ENCODE assay signal across 22 mouse cellular contexts in genomic region chr4:119948406-119948805, GRCm38 (mm10).
A peak's percentile ranks its signal among the peaks of the same experiment; 100 is the strongest.
DNase-seq lines count a peak whose midpoint lies in the region; ATAC-seq and TF ChIP-seq lines count a peak whose summit lies in the region.
"Had no signal": no experiment of that assay in that cellular context is flagged by ENCODE, and none has a peak within 500 bp of the region (broad histone marks: within the 10 kb centered on the region; RNA-seq: fewer than 3 reads in every experiment).

No protein-coding gene starts in this region.

- WGBS in heart, embryonic 10.5 days = 74% methylated on average over 6 of the region's 6 CpGs
- 81% methylated on average over 6 of the region's 6 CpGs for WGBS in intestine, embryonic 15.5 days
- WGBS in intestine, postnatal 0 days = 73% methylated on average over 6 of the region's 6 CpGs
- 95% methylated on average over 6 of the region's 6 CpGs for WGBS in thymus, adult 2 months

- TF ChIP-seq CTCF in intestine, postnatal 0 days (IDR thresholded peaks at IDR 0.05; ENCODE audit: low read depth) = no peak
- TF ChIP-seq CTCF in thymus, adult 2 months (IDR thresholded peaks at IDR 0.05; ENCODE audit: borderline replicate concordance, control insufficient read depth, extremely low read depth, insufficient read depth, low read length, poor library complexity) = no peak

- peaks cover 32% of the 10 kb centered on the region for H3K4me1 ChIP-seq in heart, embryonic 10.5 days
- H3K4me1 ChIP-seq in intestine, embryonic 15.5 days (replicated peaks) = no peaks in the 10 kb centered on the region
- no peaks in the 10 kb centered on the region for H3K4me1 ChIP-seq in intestine, postnatal 0 days (replicated peaks; ENCODE audit: control insufficient read depth, insufficient read depth, low read length)
- peaks cover 32% of the 10 kb centered on the region for H3K4me1 ChIP-seq in thymus, adult 2 months (replicated peaks; ENCODE audit: control insufficient read depth, insufficient read depth, low read length)
- H3K4me1 ChIP-seq: liver, embryonic 15.5 days had no signal

- no peaks in the 10 kb centered on the region for H3K36me3 ChIP-seq in heart, embryonic 10.5 days
- no peaks in the 10 kb centered on the region for H3K36me3 ChIP-seq in intestine, embryonic 15.5 days
- H3K36me3 ChIP-seq in intestine, postnatal 0 days (ENCODE audit: control insufficient read depth, insufficient read depth) = no peaks in the 10 kb centered on the region
- H3K36me3 ChIP-seq in thymus, adult 2 months (ENCODE audit: control insufficient read depth, insufficient read depth, low read length) = no peaks in the 10 kb centered on the region
- H3K36me3 ChIP-seq: forebrain, embryonic 12.5 days; limb, embryonic 12.5 days; liver, embryonic 15.5 days; midbrain, embryonic 13.5 days; neural tube, embryonic 13.5 days had no signal

- TF ChIP-seq POLR2A in thymus, adult 2 months (IDR thresholded peaks at IDR 0.05; ENCODE audit: control insufficient read depth, extremely low read depth, insufficient read depth, low read length, poor library complexity) = no peak

- DNase-seq in heart, embryonic 10.5 days (ENCODE audit: low spot score) = no peak
- DNase-seq in heart, postnatal 25 days (ENCODE audit: low spot score) = no peak
- no peak for DNase-seq in thymus, adult 2 months
- DNase-seq in thymus, postnatal 0 days (ENCODE audit: low spot score) = no peak
- DNase-seq in frontal cortex, adult 2 months (ENCODE audit: extremely low spot score in 1 of 2, low spot score in 1 of 2) = no peak
- DNase-seq: adrenal gland, postnatal 25 days; gastrocnemius, postnatal 25 days; heart, postnatal 14 days; kidney, adult 8-10 months; kidney, postnatal 4 days had no signal

- no peak overlapping the region for H3K9ac ChIP-seq in intestine, embryonic 15.5 days
- no peak overlapping the region for H3K9ac ChIP-seq in intestine, postnatal 0 days (ENCODE audit: low read depth, low read length)
- H3K9ac ChIP-seq: forebrain, embryonic 12.5 days; hindbrain, embryonic 14.5 days; limb, embryonic 12.5 days; liver, embryonic 15.5 days; lung, embryonic 14.5 days; midbrain, embryonic 13.5 days; neural tube, embryonic 13.5 days had no signal

- peak overlapping the region; percentile 74; the same call in 1 of the 2 replicates for H3K27ac ChIP-seq in heart, embryonic 10.5 days
- H3K27ac ChIP-seq in intestine, embryonic 15.5 days = 0 out of 2 replicates have a peak overlapping the region, but pooled peaks have one; percentile 22
- no peak overlapping the region for H3K27ac ChIP-seq in intestine, postnatal 0 days (ENCODE audit: low read depth, low read length)
- H3K27ac ChIP-seq in thymus, adult 2 months (ENCODE audit: control insufficient read depth, insufficient read depth, low read length) = peak overlapping the region; percentile 38; the same call in 1 of the 2 replicates
- H3K27ac ChIP-seq: forebrain, embryonic 12.5 days; hindbrain, embryonic 14.5 days; kidney, postnatal 0 days; limb, embryonic 12.5 days; liver, embryonic 15.5 days; midbrain, embryonic 13.5 days; neural tube, embryonic 13.5 days had no signal

- H3K9me3 ChIP-seq in heart, embryonic 10.5 days = no peaks in the 10 kb centered on the region
- H3K9me3 ChIP-seq in intestine, embryonic 15.5 days = no peaks in the 10 kb centered on the region
- H3K9me3 ChIP-seq in intestine, postnatal 0 days (ENCODE audit: control insufficient read depth) = 0 out of 2 replicates have a peak, but pooled peaks cover 3% of the 10 kb centered on the region
- H3K9me3 ChIP-seq: limb, embryonic 12.5 days; liver, embryonic 15.5 days had no signal

- H3K4me3 ChIP-seq in heart, embryonic 10.5 days = no peak overlapping the region
- no peak overlapping the region for H3K4me3 ChIP-seq in intestine, embryonic 15.5 days (replicated peaks)
- H3K4me3 ChIP-seq in intestine, postnatal 0 days (ENCODE audit: low read depth, low read length) = no peak overlapping the region
- H3K4me3 ChIP-seq in thymus, adult 2 months (ENCODE audit: control insufficient read depth, insufficient read depth, low read length) = no peak overlapping the region
- H3K4me3 ChIP-seq: erythroblast, embryonic 14.5 days; forebrain, embryonic 12.5 days; heart, adult 2 months; limb, embryonic 12.5 days; liver, embryonic 15.5 days; midbrain, embryonic 13.5 days; neural tube, embryonic 13.5 days had no signal

- no peak overlapping the region for H3K4me2 ChIP-seq in intestine, embryonic 15.5 days (replicated peaks)
- H3K4me2 ChIP-seq in intestine, postnatal 0 days (replicated peaks; ENCODE audit: low read depth) = no peak overlapping the region
- H3K4me2 ChIP-seq: forebrain, embryonic 12.5 days; hindbrain, embryonic 14.5 days; limb, embryonic 12.5 days; liver, embryonic 15.5 days; lung, embryonic 14.5 days; midbrain, embryonic 13.5 days; neural tube, embryonic 13.5 days had no signal

- 0 out of 2 replicates have a peak, but pooled peaks cover 3% of the 10 kb centered on the region for H3K27me3 ChIP-seq in heart, embryonic 10.5 days (ENCODE audit: insufficient read depth, poor library complexity, severe bottlenecking)
- H3K27me3 ChIP-seq in intestine, embryonic 15.5 days (replicated peaks) = no peaks in the 10 kb centered on the region
- no peaks in the 10 kb centered on the region for H3K27me3 ChIP-seq in intestine, postnatal 0 days (replicated peaks; ENCODE audit: control insufficient read depth, insufficient read depth, low read length)
- H3K27me3 ChIP-seq in thymus, adult 2 months (ENCODE audit: control insufficient read depth, insufficient read depth, low read length) = no peaks in the 10 kb centered on the region
- H3K27me3 ChIP-seq: forebrain, embryonic 12.5 days; limb, embryonic 12.5 days; liver, embryonic 15.5 days; midbrain, embryonic 13.5 days; neural tube, embryonic 13.5 days had no signal

- ATAC-seq in intestine, embryonic 15.5 days = no peak
- no peak for ATAC-seq in intestine, postnatal 0 days

- intact Hi-C loops in heart, postnatal 25 days (cut with DNase I) = no loop called here
